Mouse (Mus musculus): ENCODE results near the gene Adgrg2. TPM values are rescaled to one million over a fixed set of nuclear protein-coding genes. Genes with fewer than 3 reads are reported as not detected.

The Adgrg2 gene
- polyA plus RNA-seq, 1 experiment = not detected

GRCm38 (mm10) chrX:160489784-160490183 lies 99.3 kb downstream of the Adgrg2 start:
- no peak overlapping the region for H3K27ac ChIP-seq (ENCODE audit: control insufficient read depth, insufficient read depth, low read depth, low read length, poor library complexity)
- WGBS = 50% methylated on average over 2 of the region's 2 CpGs
- H3K4me1 ChIP-seq (ENCODE audit: control insufficient read depth, insufficient read depth, low read length) = no peaks in the 10 kb centered on the region
- no peak overlapping the region for H3K4me3 ChIP-seq (replicated peaks; ENCODE audit: control insufficient read depth, low read depth, low read length)
- TF ChIP-seq POLR2A (IDR thresholded peaks at IDR 0.05; ENCODE audit: borderline replicate concordance, control insufficient read depth, low read depth, low read length) (no peak), CTCF (IDR thresholded peaks at IDR 0.05; ENCODE audit: control insufficient read depth, insufficient read depth, low read length) (no peak)

GRCm38 (mm10) chrX:160494333-160494732 lies 103.8 kb downstream of the Adgrg2 start:
- Histone ChIP-seq H3K4me1 (ENCODE audit: control insufficient read depth, insufficient read depth, low read length) (no peaks in the 10 kb centered on the region), H3K4me3 (replicated peaks; ENCODE audit: control insufficient read depth, low read depth, low read length) (no peak overlapping the region), H3K27ac (ENCODE audit: control insufficient read depth, insufficient read depth, low read depth, low read length, poor library complexity) (no peak overlapping the region)
- WGBS = 65% methylated on average over 3 of the region's 3 CpGs
- TF ChIP-seq CTCF (IDR thresholded peaks at IDR 0.05; ENCODE audit: control insufficient read depth, insufficient read depth, low read length) = no peak
- TF ChIP-seq POLR2A (IDR thresholded peaks at IDR 0.05; ENCODE audit: borderline replicate concordance, control insufficient read depth, low read depth, low read length) = no peak

DNA sequence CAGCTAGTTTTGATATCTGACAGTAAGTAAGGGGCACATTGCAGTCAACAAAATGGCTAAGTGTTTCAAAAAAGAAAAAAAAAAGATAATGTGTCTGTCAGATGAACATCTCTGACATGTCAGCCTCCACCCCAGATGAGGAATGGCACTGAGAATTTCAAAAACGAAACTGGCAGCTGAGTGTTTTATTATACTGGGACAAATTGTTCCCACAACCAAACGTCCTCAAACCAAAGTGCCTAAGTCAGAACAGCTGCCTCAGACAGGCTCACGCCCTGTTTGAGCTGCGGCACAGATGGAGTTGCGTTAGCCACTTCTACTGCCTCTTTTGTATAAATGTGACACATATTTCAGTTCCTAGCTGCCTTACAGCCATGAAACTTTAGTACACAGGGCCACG lies 104.4 kb downstream of the Adgrg2 start:
- Histone ChIP-seq H3K4me1 (ENCODE audit: control insufficient read depth, insufficient read depth, low read length) (no peaks in the 10 kb centered on the region), H3K4me3 (replicated peaks; ENCODE audit: control insufficient read depth, low read depth, low read length) (no peak overlapping the region), H3K27ac (ENCODE audit: control insufficient read depth, insufficient read depth, low read depth, low read length, poor library complexity) (no peak overlapping the region)
- 62% methylated on average over 6 of the region's 6 CpGs for WGBS
- TF ChIP-seq POLR2A (IDR thresholded peaks at IDR 0.05; ENCODE audit: borderline replicate concordance, control insufficient read depth, low read depth, low read length) = no peak
- TF ChIP-seq CTCF (IDR thresholded peaks at IDR 0.05; ENCODE audit: control insufficient read depth, insufficient read depth, low read length) = no peak

GRCm38 (mm10) chrX:160496473-160496872 lies 106.0 kb downstream of the Adgrg2 start:
- WGBS = 37% methylated on average over 5 of the region's 5 CpGs
- no peak overlapping the region for H3K27ac ChIP-seq (ENCODE audit: control insufficient read depth, insufficient read depth, low read depth, low read length, poor library complexity)
- no peak overlapping the region for H3K4me3 ChIP-seq (replicated peaks; ENCODE audit: control insufficient read depth, low read depth, low read length)
- no peaks in the 10 kb centered on the region for H3K4me1 ChIP-seq (ENCODE audit: control insufficient read depth, insufficient read depth, low read length)
- TF ChIP-seq CTCF (IDR thresholded peaks at IDR 0.05; ENCODE audit: control insufficient read depth, insufficient read depth, low read length) (no peak), POLR2A (IDR thresholded peaks at IDR 0.05; ENCODE audit: borderline replicate concordance, control insufficient read depth, low read depth, low read length) (no peak)

GRCm38 (mm10) chrX:160501095-160501494 lies 110.6 kb downstream of the Adgrg2 start:
- 84% methylated on average over 3 of the region's 3 CpGs for WGBS
- Histone ChIP-seq H3K4me1 (ENCODE audit: control insufficient read depth, insufficient read depth, low read length) (no peaks in the 10 kb centered on the region), H3K4me3 (replicated peaks; ENCODE audit: control insufficient read depth, low read depth, low read length) (no peak overlapping the region), H3K27ac (ENCODE audit: control insufficient read depth, insufficient read depth, low read depth, low read length, poor library complexity) (no peak overlapping the region)
- TF ChIP-seq CTCF (IDR thresholded peaks at IDR 0.05; ENCODE audit: control insufficient read depth, insufficient read depth, low read length) (no peak), POLR2A (IDR thresholded peaks at IDR 0.05; ENCODE audit: borderline replicate concordance, control insufficient read depth, low read depth, low read length) (no peak)

GRCm38 (mm10) chrX:160501687-160502047 lies 111.2 kb downstream of the Adgrg2 start:
- Histone ChIP-seq H3K27ac (ENCODE audit: control insufficient read depth, insufficient read depth, low read depth, low read length, poor library complexity) (peak overlapping the region; percentile 91), H3K4me1 (ENCODE audit: control insufficient read depth, insufficient read depth, low read length) (no peaks in the 10 kb centered on the region), H3K4me3 (replicated peaks; ENCODE audit: control insufficient read depth, low read depth, low read length) (peak overlapping the region; percentile 97)
- WGBS = 10% methylated on average over 12 of the region's 12 CpGs
- no peak for TF ChIP-seq POLR2A (IDR thresholded peaks at IDR 0.05; ENCODE audit: borderline replicate concordance, control insufficient read depth, low read depth, low read length)
- no peak for TF ChIP-seq CTCF (IDR thresholded peaks at IDR 0.05; ENCODE audit: control insufficient read depth, insufficient read depth, low read length)

- peak within 1 kb of the TSS; percentile 91 for H3K27ac ChIP-seq (ENCODE audit: control insufficient read depth, insufficient read depth, low read depth, low read length, poor library complexity)
- H3K4me1 ChIP-seq (ENCODE audit: control insufficient read depth, insufficient read depth, low read length) = no peaks in the 10 kb centered on the region
- TF ChIP-seq POLR2A (IDR thresholded peaks at IDR 0.05; ENCODE audit: borderline replicate concordance, control insufficient read depth, low read depth, low read length) (peak; percentile 21; the same call in 1 of the 2 replicates), CTCF (IDR thresholded peaks at IDR 0.05; ENCODE audit: control insufficient read depth, insufficient read depth, low read length) (no peak)
- 6% methylated on average over 61 of the region's 61 CpGs for WGBS
- peak within 1 kb of the TSS; percentile 97 for H3K4me3 ChIP-seq (replicated peaks; ENCODE audit: control insufficient read depth, low read depth, low read length)
Measured at GRCm38 (mm10) chrX:160502048-160503041, 111.9 kb downstream of the Adgrg2 start, which contains the start of gene Phka2. TSS of gene Phka2 (plus strand) at chrX:160502166.

DNA sequence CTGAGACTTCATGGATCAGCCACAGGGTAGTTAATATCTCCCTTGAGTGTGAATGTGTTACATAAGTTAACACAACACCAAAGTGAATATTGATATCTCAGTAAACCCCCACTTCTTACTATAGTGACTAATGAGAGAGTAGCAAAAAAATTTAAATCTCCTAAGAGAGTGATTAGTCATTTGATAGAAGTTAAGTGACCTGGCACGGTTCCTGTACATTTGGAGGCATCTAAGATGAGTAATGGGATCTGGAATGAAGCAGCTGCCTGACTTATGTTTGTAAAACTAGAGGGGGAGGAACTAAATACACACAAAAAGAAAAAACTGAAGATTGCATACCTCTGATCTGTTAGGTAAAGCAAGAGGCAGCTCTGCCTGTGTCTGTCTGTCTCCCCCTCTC lies 118.6 kb downstream of the Adgrg2 start:
- no peak overlapping the region for H3K4me3 ChIP-seq (replicated peaks; ENCODE audit: control insufficient read depth, low read depth, low read length)
- WGBS = 56% methylated on average over 1 of the region's 1 CpGs
- TF ChIP-seq POLR2A (IDR thresholded peaks at IDR 0.05; ENCODE audit: borderline replicate concordance, control insufficient read depth, low read depth, low read length) (no peak), CTCF (IDR thresholded peaks at IDR 0.05; ENCODE audit: control insufficient read depth, insufficient read depth, low read length) (no peak)
- no peaks in the 10 kb centered on the region for H3K4me1 ChIP-seq (ENCODE audit: control insufficient read depth, insufficient read depth, low read length)
- no peak overlapping the region for H3K27ac ChIP-seq (ENCODE audit: control insufficient read depth, insufficient read depth, low read depth, low read length, poor library complexity)

Measured in bone marrow, adult 2 months (tissue).